Comparison of ENCODE assay signal across 27 mouse cellular contexts in genomic region chr3:26454921-26455320, GRCm38 (mm10).
DNase-seq lines count a peak whose midpoint lies in the region; ATAC-seq lines count a peak whose summit lies in the region.
"Had no signal": no experiment of that assay in that cellular context is flagged by ENCODE, and none has a peak within 500 bp of the region (broad histone marks: within the 10 kb centered on the region; RNA-seq: fewer than 3 reads in every experiment).

No protein-coding gene starts in this region.

- WGBS in kidney, embryonic 15.5 days, result 94% methylated on average over 1 of the region's 1 CpGs

- no peak overlapping the region for H3K4me3 ChIP-seq in kidney, embryonic 15.5 days (replicated peaks)
- H3K4me3 ChIP-seq: embryonic facial prominence, embryonic 13.5 days; embryonic facial prominence, embryonic 15.5 days; erythroblast, embryonic 14.5 days; forebrain, embryonic 10.5 days; forebrain, embryonic 12.5 days had no signal

- no peaks in the 10 kb centered on the region for H3K4me1 ChIP-seq in kidney, embryonic 15.5 days
- H3K4me1 ChIP-seq: embryonic facial prominence, embryonic 13.5 days; embryonic facial prominence, embryonic 15.5 days; forebrain, embryonic 12.5 days had no signal

- H3K4me2 ChIP-seq in kidney, embryonic 15.5 days, result no peak overlapping the region
- H3K4me2 ChIP-seq: embryonic facial prominence, embryonic 13.5 days; embryonic facial prominence, embryonic 15.5 days; forebrain, embryonic 12.5 days had no signal

- H3K9ac ChIP-seq in kidney, embryonic 15.5 days, result no peak overlapping the region
- H3K9ac ChIP-seq: embryonic facial prominence, embryonic 13.5 days; embryonic facial prominence, embryonic 15.5 days; forebrain, embryonic 12.5 days had no signal

- ATAC-seq in kidney, embryonic 15.5 days (replicated peaks; ENCODE audit: low FRiP score), result no peak
- ATAC-seq: activated CD4-positive, CD25-positive, alpha-beta regulatory T cell, adult 4 months; forebrain, embryonic 14.5 days; forebrain, embryonic 16.5 days; Patski had no signal

- no peaks in the 10 kb centered on the region for H3K36me3 ChIP-seq in kidney, embryonic 15.5 days
- H3K36me3 ChIP-seq: embryonic facial prominence, embryonic 13.5 days; embryonic facial prominence, embryonic 15.5 days; forebrain, embryonic 10.5 days; forebrain, embryonic 12.5 days had no signal

- no peaks in the 10 kb centered on the region for H3K9me3 ChIP-seq in kidney, embryonic 15.5 days (replicated peaks)
- H3K9me3 ChIP-seq: embryonic facial prominence, embryonic 13.5 days; embryonic facial prominence, embryonic 15.5 days; forebrain, embryonic 10.5 days; forebrain, embryonic 12.5 days had no signal

- H3K27me3 ChIP-seq in kidney, embryonic 15.5 days, result no peaks in the 10 kb centered on the region
- H3K27me3 ChIP-seq: embryonic facial prominence, embryonic 13.5 days; embryonic facial prominence, embryonic 15.5 days; forebrain, embryonic 12.5 days had no signal

- no peak overlapping the region for H3K27ac ChIP-seq in kidney, embryonic 15.5 days
- H3K27ac ChIP-seq: embryonic facial prominence, embryonic 13.5 days; embryonic facial prominence, embryonic 15.5 days; forebrain, embryonic 10.5 days; forebrain, embryonic 12.5 days had no signal

- DNase-seq in embryo, embryonic 10 days (ENCODE audit: low spot score), result peak; percentile 56
- no peak for DNase-seq in embryo, embryonic 11 days
- DNase-seq in Muller cell, postnatal 12 days (ENCODE audit: inconsistent ontology term), result peak; percentile 24
- peak; percentile 17 for DNase-seq in embryo, embryonic 10.5 days (ENCODE audit: low spot score)
- DNase-seq in retina, embryonic 14.5 days (ENCODE audit: low spot score), result peak; percentile 46
- DNase-seq in layer of hippocampus, adult 11-12 months (ENCODE audit: low spot score), result no peak
- no peak for DNase-seq in thymus, postnatal 25 days
- DNase-seq: adrenal gland, adult 8-10 months; adrenal gland, postnatal 14 days; adrenal gland, postnatal 36 days; B cell, adult 2 months; cerebellum, adult 11 months; cerebellum, adult 18-20 months; cerebellum, adult 8-10 months; cerebellum, adult 9-11 months; cerebellum, postnatal 14 days; cerebellum, postnatal 36 days had no signal

Comparison
In these comparisons a context has a peak if more than half of its experiments do, and no peak if none do; other contexts are left out.
1. DNase-seq: peak in embryo, embryonic 10 days (single experiment), Muller cell, postnatal 12 days (single experiment), embryo, embryonic 10.5 days (single experiment) and retina, embryonic 14.5 days (single experiment); none in embryo, embryonic 11 days (single experiment), layer of hippocampus, adult 11-12 months (single experiment) and thymus, postnatal 25 days (single experiment).